Mouse (Mus musculus) bone marrow, adult 2 months (tissue): Measurements from ENCODE around the gene Rex1bd. TPM values are rescaled to one million over a fixed set of nuclear protein-coding genes. Genes with fewer than 3 reads are reported as not detected.

Experiments
- H3K27ac ChIP-seq: fragments of 200-500 bp; 2 replicates; pipeline ENCODE4 v1.5.1; 2012; ENCODE audit warnings: low read depth, mild to moderate bottlenecking, control low read depth, inconsistent platforms, low read length; ENCODE audit not compliant: control insufficient read depth, poor library complexity, insufficient read depth
- H3K4me1 ChIP-seq: fragments of 200-500 bp; 2 replicates; pipeline ENCODE4 v1.6.1; 2011; ENCODE audit warnings: low read length; ENCODE audit not compliant: control insufficient read depth, insufficient read depth
- H3K4me3 ChIP-seq: fragments of 200-500 bp; replicated peaks from 2 replicates; pipeline ENCODE3; 2011; ENCODE audit warnings: mild to moderate bottlenecking, low read depth, low read length, control low read depth; ENCODE audit not compliant: control insufficient read depth
- CTCF ChIP-seq: fragments of 200-500 bp; IDR thresholded peaks from 2 replicates; pipeline ENCODE4 v1.5.1; 2011; ENCODE audit warnings: low read length, control low read depth; ENCODE audit not compliant: control insufficient read depth, insufficient read depth
- POLR2A ChIP-seq: fragments of 200-500 bp; IDR thresholded peaks from 2 replicates; pipeline ENCODE4 v1.6.1; 2011; ENCODE audit warnings: low read depth, mild to moderate bottlenecking, control low read depth, low read length, borderline replicate concordance; ENCODE audit not compliant: control insufficient read depth
- WGBS: fragments of 180-500 bp; shearing (Covaris S2); methylation state at CpG from one replicate; pipeline ENCODE4 v1.1.7; 2018; 5-methylcytosine and 5-hydroxymethylcytosine counted together
- polyA plus RNA-seq: library from polyadenylated mRNA; stranded (reverse); fragments of >200 nt; gene quantifications from 2 replicates; pipeline ENCODE4 v1.2.4, GENCODE M21; 2011; ENCODE audit warnings: low replicate concordance; ENCODE audit not compliant: missing spikeins, insufficient read depth, insufficient read length

Rex1bd gene
- polyA plus RNA-seq, 1 experiment, result 63.6 TPM

DNA sequence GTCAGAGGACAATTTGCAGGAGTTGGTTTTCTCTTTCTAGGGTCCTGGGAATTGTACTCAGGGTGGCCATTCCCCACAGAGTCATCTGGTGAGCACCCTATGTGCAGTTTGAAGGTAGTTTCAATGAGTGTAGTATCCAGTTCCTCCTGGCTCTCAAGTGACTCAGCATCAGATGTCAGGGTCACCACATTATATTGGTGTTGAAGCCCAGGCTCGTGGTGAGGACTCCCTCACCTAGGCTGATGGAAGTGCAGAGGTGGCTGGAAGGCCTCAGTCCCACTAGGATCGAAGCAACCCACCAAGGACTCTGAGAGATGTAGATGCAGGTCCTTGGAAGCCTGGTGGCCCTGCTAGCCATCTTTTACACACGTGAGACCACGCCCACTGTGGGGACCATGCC lies 39.9 kb upstream of the Rex1bd start:
- no peak overlapping the region for H3K27ac ChIP-seq
- TF ChIP-seq CTCF (no peak), POLR2A (no peak)
- H3K4me1 ChIP-seq, result peaks cover 13% of the 10 kb centered on the region
- WGBS, result 48% methylated on average over 4 of the region's 4 CpGs
- no peak overlapping the region for H3K4me3 ChIP-seq

GRCm38 (mm10) chr8:70544200-70544687 lies 37.7 kb upstream of the Rex1bd start:
- Histone ChIP-seq H3K4me3 (no peak overlapping the region), H3K27ac (peak overlapping the region; percentile 87), H3K4me1 (peaks cover 12% of the 10 kb centered on the region)
- 36% methylated on average over 6 of the region's 6 CpGs for WGBS
- TF ChIP-seq POLR2A, result no peak
- peak; percentile 28; the same call in 1 of the 2 replicates for TF ChIP-seq CTCF

DNA sequence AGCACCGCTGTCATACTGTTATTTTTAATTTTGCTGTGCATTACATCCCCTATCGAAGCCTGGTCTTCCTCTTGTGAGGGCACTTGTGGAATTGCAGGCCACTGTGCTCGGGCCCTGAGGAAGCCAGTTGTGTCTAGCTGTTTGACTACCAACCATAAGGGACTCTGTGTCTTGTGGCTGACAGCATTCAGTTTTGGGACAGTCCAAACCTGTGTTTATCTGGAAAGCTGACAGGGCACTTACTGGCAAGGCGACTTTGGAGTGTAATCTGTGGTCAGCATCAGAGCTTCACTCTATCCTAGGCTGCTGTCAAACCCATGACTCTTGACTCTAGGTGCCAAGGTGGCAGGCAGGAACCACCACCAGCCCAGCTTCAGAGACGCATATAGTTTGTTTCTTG lies 34.5 kb upstream of the Rex1bd start:
- H3K4me3 ChIP-seq, result no peak overlapping the region
- TF ChIP-seq CTCF (no peak), POLR2A (no peak)
- 53% methylated on average over 5 of the region's 5 CpGs for WGBS
- H3K27ac ChIP-seq, result no peak overlapping the region
- H3K4me1 ChIP-seq, result peaks cover 10% of the 10 kb centered on the region

GRCm38 (mm10) chr8:70540507-70541071 lies 34.0 kb upstream of the Rex1bd start:
- TF ChIP-seq CTCF, result no peak
- H3K27ac ChIP-seq, result no peak overlapping the region
- H3K4me1 ChIP-seq, result peaks cover 10% of the 10 kb centered on the region
- H3K4me3 ChIP-seq, result peak overlapping the region; percentile 93
- 19% methylated on average over 7 of the region's 7 CpGs for WGBS

DNA sequence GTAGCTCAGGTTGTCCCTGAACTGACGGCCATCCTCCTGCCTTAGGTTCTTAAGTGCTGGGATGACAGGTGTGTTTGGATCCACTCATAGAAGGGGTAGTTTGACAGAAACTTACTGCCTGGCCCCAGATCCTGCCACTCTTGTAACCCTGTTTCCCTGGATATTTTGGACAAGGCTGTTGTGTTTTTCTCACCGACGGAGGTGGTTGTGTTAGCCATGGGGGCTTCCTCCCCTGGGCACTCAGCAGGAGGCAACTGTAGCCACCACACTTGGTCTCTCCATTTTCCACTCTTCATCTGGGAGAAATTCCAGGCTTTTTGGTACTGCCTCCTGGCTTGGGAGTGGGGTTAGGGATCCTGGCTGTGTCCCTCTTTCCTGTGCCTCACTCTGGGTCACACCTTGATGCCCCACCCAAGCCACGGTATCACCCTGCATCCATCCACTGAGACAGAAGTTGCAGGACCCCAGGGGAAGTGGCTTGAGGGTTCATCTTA lies 33.5 kb upstream of the Rex1bd start:
- Histone ChIP-seq H3K4me3 (peak overlapping the region; percentile 93), H3K27ac (peak overlapping the region; percentile 86; the same call in 1 of the 2 replicates), H3K4me1 (peaks cover 10% of the 10 kb centered on the region)
- WGBS, result 1% methylated on average over 4 of the region's 4 CpGs
- TF ChIP-seq CTCF (no peak), POLR2A (no peak)

GRCm38 (mm10) chr8:70539077-70539813 lies 32.7 kb upstream of the Rex1bd start, which contains the start of gene Ell:
Gene Ell (plus strand): TSS chr8:70539457.
- Histone ChIP-seq H3K27ac (peak within 1 kb of the TSS; percentile 86), H3K4me3 (peak within 1 kb of the TSS; percentile 93), H3K4me1 (peaks cover 10% of the 10 kb centered on the region)
- TF ChIP-seq POLR2A (peak; percentile 77), CTCF (no peak)
- under 1% methylated on average over 57 of the region's 58 CpGs for WGBS

DNA sequence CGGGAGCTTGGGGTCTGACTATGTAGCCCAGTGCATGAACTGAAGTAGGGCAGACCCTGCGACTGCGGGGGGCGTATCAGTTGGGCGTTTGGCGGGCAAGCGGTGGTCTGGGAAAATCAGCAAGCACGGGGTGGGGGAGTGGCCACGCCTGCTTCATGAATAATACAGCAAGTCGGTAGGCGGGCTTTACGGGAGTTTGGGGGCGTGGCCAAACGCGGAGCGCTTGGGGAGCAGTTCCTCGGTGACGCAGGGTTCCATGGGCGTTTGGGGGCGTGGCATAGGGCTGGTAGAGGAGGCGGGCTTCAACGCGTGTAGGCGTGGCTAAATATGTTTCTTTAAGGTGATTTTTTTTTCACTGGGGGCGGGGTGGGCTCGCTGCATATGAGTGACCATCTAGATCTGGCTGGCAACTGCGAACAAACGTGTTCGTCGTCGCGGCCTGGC lies 32.1 kb upstream of the Rex1bd start:
- H3K4me1 ChIP-seq, result peaks cover 7% of the 10 kb centered on the region
- peak overlapping the region; percentile 70 for H3K4me3 ChIP-seq
- no peak for TF ChIP-seq CTCF
- no peak for TF ChIP-seq POLR2A
- H3K27ac ChIP-seq, result peak overlapping the region; percentile 85
- WGBS, result under 1% methylated on average over 32 of the region's 32 CpGs

- 11% methylated on average over 24 of the region's 24 CpGs for WGBS
- peak overlapping the region; percentile 68 for H3K4me3 ChIP-seq
- peak overlapping the region; percentile 43 for H3K27ac ChIP-seq
- TF ChIP-seq CTCF (no peak), POLR2A (no peak)
- peaks cover 4% of the 10 kb centered on the region; the same call in 1 of the 2 replicates for H3K4me1 ChIP-seq
These were observed 31.6 kb upstream of the Rex1bd start for GRCm38 (mm10) chr8:70538024-70538579.
